Mouse (Mus musculus): ENCODE measurements around the gene Nudt15.
A peak's percentile ranks its signal among the peaks of the same experiment; 100 is the strongest.

- peak; percentile 93 for TF ChIP-seq CTCF (IDR thresholded peaks at IDR 0.05; ENCODE audit: control insufficient read depth, insufficient read depth, insufficient read length)
- TF ChIP-seq USF1 (IDR thresholded peaks at IDR 0.05; ENCODE audit: low read depth): peak; percentile 55
- TF ChIP-seq MYOG (IDR thresholded peaks at IDR 0.05; ENCODE audit: control insufficient read depth, extremely low read depth, insufficient read length): no peak
Measured at GRCm38 (mm10) chr14:73509765-73510423, 38.1 kb downstream of the Nudt15 start, which contains the start of gene Med4.
